Mouse (Mus musculus) liver, adult (tissue): ENCODE results near the gene Zbtb21.

Experiments used
- GATA4 ChIP-seq: IDR thresholded peaks from 2 replicates; pipeline ENCODE4 v1.6.1; 2014; ENCODE audit warnings: mild to moderate bottlenecking, low read length; ENCODE audit not compliant: insufficient replicate concordance

Gene Zbtb21

GRCm38 (mm10) chr16:97952801-97953200 is 9.6 kb downstream of the Zbtb21 start:
- TF ChIP-seq GATA4, result no peak

GRCm38 (mm10) chr16:97952371-97952770 is 10.1 kb downstream of the Zbtb21 start:
- no peak for TF ChIP-seq GATA4

GRCm38 (mm10) chr16:97950061-97950460 is 12.4 kb downstream of the Zbtb21 start:
- no peak for TF ChIP-seq GATA4

- TF ChIP-seq GATA4, result no peak
These were observed 13.6 kb downstream of the Zbtb21 start for GRCm38 (mm10) chr16:97948836-97949235.

- no peak for TF ChIP-seq GATA4
These were observed 20.6 kb downstream of the Zbtb21 start for GRCm38 (mm10) chr16:97941844-97942243.

GRCm38 (mm10) chr16:97940471-97940973 is 21.9 kb downstream of the Zbtb21 start:
- TF ChIP-seq GATA4, result no peak

- TF ChIP-seq GATA4, result no peak
These were observed 26.6 kb downstream of the Zbtb21 start for GRCm38 (mm10) chr16:97935815-97936214.

- no peak for TF ChIP-seq GATA4
These were observed 32.2 kb downstream of the Zbtb21 start for GRCm38 (mm10) chr16:97930231-97930630.

GRCm38 (mm10) chr16:97929520-97929919 is 32.9 kb downstream of the Zbtb21 start:
- no peak for TF ChIP-seq GATA4

- TF ChIP-seq GATA4, result no peak
These were observed 35.0 kb downstream of the Zbtb21 start for GRCm38 (mm10) chr16:97927331-97927938.

GRCm38 (mm10) chr16:97926381-97926780 is 36.0 kb downstream of the Zbtb21 start:
- TF ChIP-seq GATA4, result no peak

- no peak for TF ChIP-seq GATA4
These were observed 36.7 kb downstream of the Zbtb21 start for GRCm38 (mm10) chr16:97925760-97926159.

- TF ChIP-seq GATA4, result no peak
These were observed 38.7 kb downstream of the Zbtb21 start for GRCm38 (mm10) chr16:97923700-97924099.

- TF ChIP-seq GATA4, result no peak
These were observed 39.7 kb downstream of the Zbtb21 start for GRCm38 (mm10) chr16:97922779-97923126.

GRCm38 (mm10) chr16:97921961-97922778 is 40.3 kb downstream of the Zbtb21 start:
- TF ChIP-seq GATA4, result no peak; the same call in 1 of the 2 replicates

GRCm38 (mm10) chr16:97920621-97921020 is 41.8 kb downstream of the Zbtb21 start:
- no peak for TF ChIP-seq GATA4

GRCm38 (mm10) chr16:97919793-97920192 is 42.6 kb downstream of the Zbtb21 start:
- TF ChIP-seq GATA4, result no peak

- TF ChIP-seq GATA4, result no peak
These were observed 49.5 kb downstream of the Zbtb21 start for GRCm38 (mm10) chr16:97912873-97913272.
